Mouse (Mus musculus): ENCODE measurements around the gene Glyctk. TPM values are rescaled to one million over a fixed set of nuclear protein-coding genes. Genes with fewer than 3 reads are reported as not detected.
"Not testable (repeated sequence)": the region's sequence is repeated elsewhere in the genome, so short reads cannot be mapped to it uniquely, and the experiment has no call there.

The Glyctk gene
- polyA plus RNA-seq, 1 experiment, result 1.7 TPM

DNA sequence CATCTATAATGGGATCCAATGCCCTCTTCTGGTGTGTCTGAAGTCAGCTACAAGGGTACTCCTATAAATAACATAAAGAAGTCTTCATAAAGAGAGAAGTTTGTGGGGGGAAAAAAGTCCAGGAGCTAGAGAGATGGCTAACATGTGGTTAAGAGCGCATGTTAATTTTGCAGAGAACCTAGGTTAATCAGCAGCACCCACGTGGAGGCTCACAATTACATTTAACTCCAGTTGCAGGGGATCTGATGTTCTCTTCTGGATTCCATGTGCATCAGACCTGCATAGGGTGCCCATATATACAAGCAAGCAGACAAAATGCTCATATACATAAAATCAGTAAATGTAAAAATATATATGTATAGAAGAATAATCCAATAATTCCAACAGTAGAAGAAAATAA is 15.4 kb upstream of the Glyctk start:
- no peaks in the 10 kb centered on the region for H3K27me3 ChIP-seq (ENCODE audit: control insufficient read depth, insufficient read depth, low read length)
- 12% methylated on average over 2 of the region's 2 CpGs for WGBS
- DNase-seq, result no peak
- H3K4me1 ChIP-seq (ENCODE audit: control insufficient read depth, insufficient read depth, low read length), result peaks cover 16% of the 10 kb centered on the region
- peak overlapping the region; percentile 33 for H3K4me3 ChIP-seq (replicated peaks; ENCODE audit: insufficient read depth, low read depth, low read length)
- H3K27ac ChIP-seq (ENCODE audit: insufficient read depth, low read length), result no peak overlapping the region
- TF ChIP-seq CTCF (IDR thresholded peaks at IDR 0.05; ENCODE audit: borderline replicate concordance, insufficient read depth, low read depth, low read length) (no peak), POLR2A (IDR thresholded peaks at IDR 0.05; ENCODE audit: borderline replicate concordance, insufficient read depth, low read length) (no peak)

GRCm38 (mm10) chr9:106172527-106172926 is 14.6 kb upstream of the Glyctk start:
- H3K4me3 ChIP-seq (replicated peaks; ENCODE audit: insufficient read depth, low read depth, low read length), result peak overlapping the region; percentile 97
- H3K4me1 ChIP-seq (ENCODE audit: control insufficient read depth, insufficient read depth, low read length), result peaks cover 11% of the 10 kb centered on the region
- H3K27me3 ChIP-seq (ENCODE audit: control insufficient read depth, insufficient read depth, low read length), result no peaks in the 10 kb centered on the region
- no peak for TF ChIP-seq POLR2A (IDR thresholded peaks at IDR 0.05; ENCODE audit: borderline replicate concordance, insufficient read depth, low read length)
- WGBS, result 1% methylated on average over 3 of the region's 3 CpGs
- no peak overlapping the region; the same call in 1 of the 2 replicates for H3K27ac ChIP-seq (ENCODE audit: insufficient read depth, low read length)
- DNase-seq, result no peak

- H3K27me3 ChIP-seq (ENCODE audit: control insufficient read depth, insufficient read depth, low read length), result no peaks in the 10 kb centered on the region
- TF ChIP-seq POLR2A (IDR thresholded peaks at IDR 0.05; ENCODE audit: borderline replicate concordance, insufficient read depth, low read length) (peak; percentile 58; the same call in 1 of the 2 replicates), CTCF (IDR thresholded peaks at IDR 0.05; ENCODE audit: borderline replicate concordance, insufficient read depth, low read depth, low read length) (no peak)
- DNase-seq, result peak; percentile 89 to 90
- peaks cover 11% of the 10 kb centered on the region for H3K4me1 ChIP-seq (ENCODE audit: control insufficient read depth, insufficient read depth, low read length)
- H3K27ac ChIP-seq (ENCODE audit: insufficient read depth, low read length), result peak overlapping the region; percentile 94
- peak overlapping the region; percentile 97 for H3K4me3 ChIP-seq (replicated peaks; ENCODE audit: insufficient read depth, low read depth, low read length)
- under 1% methylated on average over 30 of the region's 30 CpGs for WGBS
These were observed 13.6 kb upstream of the Glyctk start for GRCm38 (mm10) chr9:106171346-106172158.

DNA sequence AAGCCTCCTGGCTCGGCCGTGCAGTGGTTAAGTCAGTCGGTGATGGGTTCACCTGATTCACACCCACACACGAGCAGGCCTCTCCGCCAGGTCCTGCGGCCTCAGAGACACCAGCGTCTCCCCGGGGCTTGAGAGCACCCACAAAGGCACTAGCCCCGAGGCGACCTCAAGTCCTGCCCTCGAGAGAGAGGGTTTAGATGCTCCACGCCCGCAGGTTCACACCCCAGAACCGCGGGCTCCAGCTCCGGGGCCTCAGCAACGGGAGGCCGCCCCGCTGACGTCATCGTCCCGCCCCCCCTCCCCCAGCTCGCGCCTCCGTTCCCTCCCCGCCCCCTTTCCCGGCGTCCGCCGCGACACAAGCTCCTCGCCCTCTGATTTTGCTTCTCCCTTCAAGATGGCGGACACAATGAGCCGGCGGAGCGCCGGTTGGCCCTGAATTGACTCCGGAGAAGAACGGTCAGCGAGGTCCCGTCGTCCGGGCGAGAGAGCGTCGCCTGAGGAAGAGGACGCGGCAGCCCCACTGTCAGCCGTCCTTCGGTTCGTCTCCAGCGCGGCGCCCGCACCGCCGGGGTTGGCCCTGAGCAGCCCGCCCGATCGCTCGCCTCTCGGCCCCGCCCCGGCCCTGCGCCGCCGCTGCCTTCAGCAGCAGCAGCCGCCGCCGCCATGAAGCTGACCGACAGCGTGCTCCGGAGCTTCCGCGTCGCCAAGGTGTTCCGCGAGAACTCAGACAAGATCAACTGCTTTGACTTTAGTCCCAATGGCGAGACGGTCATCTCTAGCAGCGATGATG is 12.8 kb upstream of the Glyctk start, which contains the start of gene Wdr82:
Wdr82 (plus strand) TSS at position 373 of the 790 bp plus-strand sequence.
- under 1% methylated on average over 80 of the region's 81 CpGs for WGBS
- peaks cover 11% of the 10 kb centered on the region for H3K4me1 ChIP-seq (ENCODE audit: control insufficient read depth, insufficient read depth, low read length)

DNA sequence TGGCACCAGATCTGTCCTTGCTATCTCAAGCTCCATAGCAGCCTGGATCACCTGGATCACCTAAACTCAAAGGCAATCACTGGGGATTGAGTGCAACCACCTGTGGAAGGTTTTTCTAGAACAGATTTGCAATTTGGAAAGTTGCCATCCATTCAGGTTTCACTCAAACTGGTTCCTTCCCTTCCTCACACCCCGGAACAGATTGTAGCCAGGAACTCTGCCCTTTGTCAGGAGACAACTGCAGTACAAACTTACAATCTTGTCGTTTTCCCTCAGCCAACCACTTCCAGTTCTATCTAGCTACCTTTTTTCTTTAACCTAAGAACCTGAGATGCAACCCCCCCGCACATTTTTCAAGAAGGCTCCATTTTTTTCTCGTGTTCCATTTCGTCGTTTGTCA is 12.0 kb upstream of the Glyctk start:
- no peaks in the 10 kb centered on the region for H3K27me3 ChIP-seq (ENCODE audit: control insufficient read depth, insufficient read depth, low read length)
- H3K4me1 ChIP-seq (ENCODE audit: control insufficient read depth, insufficient read depth, low read length), result peaks cover 11% of the 10 kb centered on the region
- 0 out of 2 replicates have a peak overlapping the region, but pooled peaks have one; percentile 95 for H3K27ac ChIP-seq (ENCODE audit: insufficient read depth, low read length)
- 20% methylated on average over 6 of the region's 6 CpGs for WGBS
- no peak for TF ChIP-seq CTCF (IDR thresholded peaks at IDR 0.05; ENCODE audit: borderline replicate concordance, insufficient read depth, low read depth, low read length)
- peak in 1 of 2 experiments; percentile 48 for DNase-seq
- H3K4me3 ChIP-seq (replicated peaks; ENCODE audit: insufficient read depth, low read depth, low read length), result peak overlapping the region; percentile 97

More for the DNA sequence above, 12.8 kb upstream of the Glyctk start, which contains the start of gene Wdr82:
- no peak for TF ChIP-seq CTCF (IDR thresholded peaks at IDR 0.05; ENCODE audit: borderline replicate concordance, insufficient read depth, low read depth, low read length)
- TF ChIP-seq POLR2A (IDR thresholded peaks at IDR 0.05; ENCODE audit: borderline replicate concordance, insufficient read depth, low read length), result peak; percentile 79; the same call in 1 of the 2 replicates
- H3K27ac ChIP-seq (ENCODE audit: insufficient read depth, low read length), result peak within 1 kb of the TSS; percentile 95
- peak; percentile 92 to 93 for DNase-seq
- peak within 1 kb of the TSS; percentile 97 for H3K4me3 ChIP-seq (replicated peaks; ENCODE audit: insufficient read depth, low read depth, low read length)
- no peaks in the 10 kb centered on the region for H3K27me3 ChIP-seq (ENCODE audit: control insufficient read depth, insufficient read depth, low read length)

DNA sequence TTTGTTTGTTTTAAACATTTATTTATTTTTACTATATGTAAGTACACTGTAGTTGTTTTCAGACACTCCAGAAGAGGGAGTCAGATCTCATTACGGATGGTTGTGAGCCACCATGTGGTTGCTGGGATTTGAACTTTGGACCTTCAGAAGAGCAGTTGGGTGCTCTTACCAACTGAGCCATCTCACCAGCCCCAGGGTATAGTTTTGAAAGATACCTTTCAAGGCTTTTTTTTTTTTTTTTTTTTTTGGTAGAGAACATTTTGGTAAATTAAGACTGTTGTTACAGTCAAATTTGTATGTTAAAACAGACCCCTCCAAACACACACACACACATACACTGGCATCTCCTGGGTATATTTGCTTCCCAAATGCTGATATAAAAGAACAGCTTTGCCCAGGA is 11.1 kb upstream of the Glyctk start:
- WGBS, result 56% methylated on average over 1 of the region's 1 CpGs
- H3K4me3 ChIP-seq (replicated peaks; ENCODE audit: insufficient read depth, low read depth, low read length); H3K27ac ChIP-seq (ENCODE audit: insufficient read depth, low read length); H3K27me3 ChIP-seq (ENCODE audit: control insufficient read depth, insufficient read depth, low read length); DNase-seq; H3K4me1 ChIP-seq (ENCODE audit: control insufficient read depth, insufficient read depth, low read length): not testable (repeated sequence)

- H3K4me3 ChIP-seq (replicated peaks; ENCODE audit: insufficient read depth, low read depth, low read length), result no peak overlapping the region
- TF ChIP-seq CTCF (IDR thresholded peaks at IDR 0.05; ENCODE audit: borderline replicate concordance, insufficient read depth, low read depth, low read length), result no peak
- TF ChIP-seq POLR2A (IDR thresholded peaks at IDR 0.05; ENCODE audit: borderline replicate concordance, insufficient read depth, low read length), result no peak
- no peak for DNase-seq
- WGBS, result 59% methylated on average over 1 of the region's 1 CpGs
- no peaks in the 10 kb centered on the region for H3K27me3 ChIP-seq (ENCODE audit: control insufficient read depth, insufficient read depth, low read length)
- no peak overlapping the region for H3K27ac ChIP-seq (ENCODE audit: insufficient read depth, low read length)
- H3K4me1 ChIP-seq (ENCODE audit: control insufficient read depth, insufficient read depth, low read length), result peaks cover 3% of the 10 kb centered on the region
These were observed 9.8 kb upstream of the Glyctk start for GRCm38 (mm10) chr9:106167703-106168102.

- 79% methylated on average over 3 of the region's 3 CpGs for WGBS
- no peak overlapping the region for H3K27ac ChIP-seq (ENCODE audit: insufficient read depth, low read length)
- peaks cover 3% of the 10 kb centered on the region for H3K4me1 ChIP-seq (ENCODE audit: control insufficient read depth, insufficient read depth, low read length)
- no peak for TF ChIP-seq POLR2A (IDR thresholded peaks at IDR 0.05; ENCODE audit: borderline replicate concordance, insufficient read depth, low read length)
- no peak for TF ChIP-seq CTCF (IDR thresholded peaks at IDR 0.05; ENCODE audit: borderline replicate concordance, insufficient read depth, low read depth, low read length)
- DNase-seq, result no peak
- H3K4me3 ChIP-seq (replicated peaks; ENCODE audit: insufficient read depth, low read depth, low read length), result no peak overlapping the region
- no peaks in the 10 kb centered on the region for H3K27me3 ChIP-seq (ENCODE audit: control insufficient read depth, insufficient read depth, low read length)
These were observed 9.3 kb upstream of the Glyctk start for GRCm38 (mm10) chr9:106167241-106167640.

Measured in cerebellum, adult 2 months (tissue).